Mouse (Mus musculus) liver, embryonic 14.5 days (tissue): Measurements from ENCODE around the gene Plxnb2. TPM values are rescaled to one million over a fixed set of nuclear protein-coding genes. Genes with fewer than 3 reads are reported as not detected.
A peak's percentile ranks its signal among the peaks of the same experiment; 100 is the strongest.

Experiments
- ATAC-seq: fragments of 200-750 bp; cut with Nextera tagmentation; 2 replicates; pipeline ENCODE4 v1.8.0; 2017; ENCODE audit warnings: moderate number of reproducible peaks, mild to moderate bottlenecking, moderate library complexity; ENCODE audit not compliant: insufficient read depth
- DNase-seq, 3 experiments: peaks; one replicate each; pipeline ENCODE4 v3.0.0-alpha.2; 2012 to 2013; ENCODE audit warnings: low read depth in 3 of 3, low spot score in 3 of 3
- H3K27ac ChIP-seq: fragments of 300-500 bp; sonication (generic); 2 replicates; pipeline ENCODE4 v1.5.1; 2014; ENCODE audit warnings: moderate library complexity, mild to moderate bottlenecking, control low read depth, inconsistent platforms
- H3K27me3 ChIP-seq: fragments of 300-500 bp; sonication (generic); 2 replicates; pipeline ENCODE4 v1.6.1; 2014; ENCODE audit warnings: mild to moderate bottlenecking, low read length, moderate library complexity; ENCODE audit not compliant: control insufficient read depth, insufficient read depth
- H3K36me3 ChIP-seq: fragments of 300-500 bp; sonication (generic); replicated peaks from 2 replicates; pipeline ENCODE4 v1.6.1; 2014; ENCODE audit warnings: low read depth; ENCODE audit not compliant: control insufficient read depth, insufficient read depth
- H3K4me1 ChIP-seq, 2 experiments: fragments of 200-500 bp in 1 of 2; fragments of 300-500 bp in 1 of 2; sonication (generic) in 1 of 2; replicated peaks; 2 replicates each; pipeline ENCODE4 v1.6.1; 2012 to 2014; ENCODE audit warnings: antibody characterized with exemption in 1 of 2, inconsistent platforms in 1 of 2, low read length in 1 of 2; ENCODE audit not compliant: control insufficient read depth in 2 of 2, insufficient read depth in 2 of 2
- H3K4me2 ChIP-seq: fragments of 300-500 bp; sonication (generic); 2 replicates; pipeline ENCODE4 v1.6.1; 2014; ENCODE audit warnings: low read depth, mild to moderate bottlenecking, control low read depth, moderate library complexity
- H3K4me3 ChIP-seq, 2 experiments: fragments of 200-500 bp in 1 of 2; fragments of 300-500 bp in 1 of 2; sonication (generic) in 1 of 2; 2 replicates each; pipeline ENCODE4 v1.5.1; 2012 to 2014; ENCODE audit warnings: low read depth in 2 of 2, low read length in 2 of 2, mild to moderate bottlenecking in 2 of 2, control low read depth in 1 of 2, inconsistent platforms in 1 of 2, moderate library complexity in 1 of 2; ENCODE audit not compliant: insufficient read depth in 1 of 2
- H3K9ac ChIP-seq: fragments of 300-500 bp; sonication (generic); replicated peaks from 2 replicates; pipeline ENCODE4 v1.6.1; 2014; ENCODE audit warnings: mild to moderate bottlenecking, control low read depth, moderate library complexity
- H3K9me3 ChIP-seq: fragments of 300-500 bp; sonication (generic); 2 replicates; pipeline ENCODE4 v1.6.1; 2016; ENCODE audit warnings: low read length, mixed read lengths; ENCODE audit not compliant: control insufficient read depth
- CTCF ChIP-seq: IDR thresholded peaks from 2 replicates; pipeline ENCODE4 v1.5.1; 2016; ENCODE audit warnings: antibody characterized with exemption, low read depth, control low read depth
- EP300 ChIP-seq: IDR thresholded peaks from 2 replicates; pipeline ENCODE4 v1.6.1; 2016; ENCODE audit warnings: antibody characterized with exemption, low read depth
- WGBS: fragments of 180-500 bp; shearing (Covaris S2); extraction: QIAGEN DNeasy Blood & Tissue Kit; methylation state at CpG from one replicate; pipeline ENCODE4 v1.1.7; 2014; ENCODE audit not compliant: insufficient replicate concordance; 5-methylcytosine and 5-hydroxymethylcytosine counted together
- polyA plus RNA-seq, 2 experiments: library from polyadenylated mRNA; depleted of rRNA in 1 of 2; stranded (reverse) in 1 of 2; unstranded in 1 of 2; fragments of >200 nt; fragmentation: Nextera tagmentation in 1 of 2; extraction: Ambion mirVana in 1 of 2; gene quantifications; 2 replicates each; pipeline versions ENCODE4 v1.2.1 to v1.2.3; 2012 to 2014

The Plxnb2 gene
- polyA plus RNA-seq, 2 experiments = 16.4 to 23.7 TPM

DNA sequence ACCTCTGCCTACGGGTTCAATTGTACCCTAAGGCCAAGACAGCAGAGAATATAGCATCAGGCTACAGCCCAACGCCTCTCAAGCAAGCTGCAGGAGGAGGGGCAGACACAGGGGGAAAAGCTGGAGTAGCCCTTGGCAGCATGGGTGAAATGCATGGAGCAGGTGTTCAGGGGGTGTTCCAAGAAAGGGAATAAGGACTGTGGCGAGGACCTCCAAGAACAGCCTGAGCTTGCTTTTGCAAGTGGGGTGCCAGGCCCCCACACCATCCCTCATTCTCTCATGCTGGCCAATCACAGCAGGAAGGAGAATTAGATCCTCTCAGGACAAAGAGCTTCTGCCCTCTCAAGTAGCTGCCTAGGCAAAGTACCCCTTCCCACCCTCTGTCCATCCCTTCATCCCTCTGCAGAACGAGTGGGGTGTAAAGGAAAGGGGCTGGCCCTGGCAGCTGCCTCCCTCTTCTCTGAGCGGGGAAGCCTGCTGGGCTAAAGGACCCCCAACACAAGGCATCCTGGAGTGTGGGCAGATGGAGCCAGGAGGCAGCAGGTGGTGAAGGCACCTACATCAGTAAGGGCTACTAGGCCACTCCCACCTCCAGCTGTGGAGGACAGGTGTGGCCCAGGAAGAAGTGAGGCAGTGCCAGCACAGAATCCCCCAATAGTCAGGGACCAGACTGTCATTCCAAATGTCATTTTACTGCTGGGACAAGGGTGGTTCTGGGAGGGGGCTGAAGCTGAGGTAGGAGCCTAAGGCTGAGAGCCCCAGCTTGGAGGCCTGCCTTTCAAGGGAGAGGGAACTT lies 3.8 kb upstream of the Plxnb2 start:
- DNase-seq (no peak), ATAC-seq (no peak)
- H3K36me3 ChIP-seq = no peaks in the 10 kb centered on the region
- H3K4me3 ChIP-seq = no peak overlapping the region
- no peak overlapping the region for H3K27ac ChIP-seq
- TF ChIP-seq EP300 (no peak), CTCF (no peak)
- H3K9me3 ChIP-seq = no peaks in the 10 kb centered on the region
- H3K4me1 ChIP-seq = peaks cover 0 to 5% of the 10 kb centered on the region in 2 experiments; a peak in 1 of 4 replicates
- H3K9ac ChIP-seq = no peak overlapping the region
- H3K4me2 ChIP-seq = no peak overlapping the region
- peaks cover 19% of the 10 kb centered on the region for H3K27me3 ChIP-seq
- 63% methylated on average over 5 of the region's 5 CpGs for WGBS

GRCm38 (mm10) chr15:89182842-89183241 lies 2.3 kb upstream of the Plxnb2 start:
- DNase-seq = no peak
- Histone ChIP-seq H3K4me1 (peaks cover 7 to 16% of the 10 kb centered on the region in 2 experiments), H3K4me3 (no peak overlapping the region), H3K27ac (no peak overlapping the region), H3K9ac (no peak overlapping the region), H3K4me2 (no peak overlapping the region), H3K9me3 (no peaks in the 10 kb centered on the region), H3K27me3 (peaks cover 21% of the 10 kb centered on the region), H3K36me3 (no peaks in the 10 kb centered on the region)
- 0 out of 2 replicates have a peak, but pooled peaks have one; percentile 0 for TF ChIP-seq CTCF
- TF ChIP-seq EP300 = no peak
- WGBS = 59% methylated on average over 5 of the region's 5 CpGs
- ATAC-seq = no peak

- H3K27ac ChIP-seq = no peak overlapping the region
- DNase-seq (no peak), ATAC-seq (no peak)
- no peaks in the 10 kb centered on the region for H3K9me3 ChIP-seq
- TF ChIP-seq CTCF = 0 out of 2 replicates have a peak, but pooled peaks have one; percentile 3
- no peak for TF ChIP-seq EP300
- H3K9ac ChIP-seq = no peak overlapping the region
- peaks cover 21% of the 10 kb centered on the region for H3K27me3 ChIP-seq
- no peak overlapping the region for H3K4me2 ChIP-seq
- H3K4me1 ChIP-seq = peaks cover 7 to 21% of the 10 kb centered on the region in 2 experiments
- WGBS = 20% methylated on average over 6 of the region's 6 CpGs
- H3K4me3 ChIP-seq = no peak overlapping the region
- no peaks in the 10 kb centered on the region for H3K36me3 ChIP-seq
These were observed 1.7 kb upstream of the Plxnb2 start for GRCm38 (mm10) chr15:89182328-89182741.

GRCm38 (mm10) chr15:89181561-89182270 lies 1.1 kb upstream of the Plxnb2 start:
- TF ChIP-seq EP300 = no peak
- peak; percentile 28; the same call in 1 of the 2 replicates for TF ChIP-seq CTCF
- peaks cover 21% of the 10 kb centered on the region for H3K27me3 ChIP-seq
- no peak overlapping the region for H3K27ac ChIP-seq
- H3K4me2 ChIP-seq = peak overlapping the region; percentile 5; the same call in 1 of the 2 replicates
- no peak overlapping the region for H3K4me3 ChIP-seq
- no peak overlapping the region for H3K9ac ChIP-seq
- H3K9me3 ChIP-seq = no peaks in the 10 kb centered on the region
- WGBS = 36% methylated on average over 10 of the region's 10 CpGs
- H3K36me3 ChIP-seq = no peaks in the 10 kb centered on the region
- no peak for ATAC-seq
- peaks cover 7 to 27% of the 10 kb centered on the region in 2 experiments for H3K4me1 ChIP-seq
- DNase-seq = no peak

DNA sequence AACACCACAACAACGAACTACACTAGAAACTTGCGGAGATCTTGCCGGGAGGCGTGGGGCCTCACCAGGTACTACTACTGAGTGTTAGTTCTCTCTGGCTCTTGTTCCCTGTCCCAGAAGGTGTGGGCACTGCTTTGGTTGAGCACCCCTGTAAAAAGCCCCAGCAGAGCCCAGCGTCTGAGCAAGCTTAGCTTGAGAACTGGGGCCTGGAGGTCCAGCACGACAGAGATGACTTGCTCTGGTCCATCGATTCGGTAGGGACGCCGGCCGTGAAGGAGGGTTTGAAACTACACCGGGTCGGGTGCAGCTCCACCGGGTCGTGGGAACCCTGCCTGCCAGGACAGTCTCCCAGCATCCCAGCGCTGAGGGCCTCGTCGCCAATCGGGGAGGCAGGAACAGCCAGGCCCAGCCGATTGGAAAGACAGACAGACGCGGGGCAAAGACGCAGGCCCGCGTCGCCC lies 477 bp downstream of the Plxnb2 start:
- no peak overlapping the region for H3K27ac ChIP-seq
- no peaks in the 10 kb centered on the region for H3K9me3 ChIP-seq
- no peak for DNase-seq
- 5% methylated on average over 26 of the region's 26 CpGs for WGBS
- no peaks in the 10 kb centered on the region for H3K36me3 ChIP-seq
- peaks cover 7 to 34% of the 10 kb centered on the region in 2 experiments for H3K4me1 ChIP-seq
- peak overlapping the region; percentile 44 for H3K4me2 ChIP-seq
- H3K9ac ChIP-seq = no peak overlapping the region
- no peak for ATAC-seq
- H3K27me3 ChIP-seq = peaks cover 21% of the 10 kb centered on the region
- peak overlapping the region; percentile 51 to 55 for H3K4me3 ChIP-seq
- TF ChIP-seq EP300 (no peak), CTCF (no peak)
